In the genomic region with DNA sequence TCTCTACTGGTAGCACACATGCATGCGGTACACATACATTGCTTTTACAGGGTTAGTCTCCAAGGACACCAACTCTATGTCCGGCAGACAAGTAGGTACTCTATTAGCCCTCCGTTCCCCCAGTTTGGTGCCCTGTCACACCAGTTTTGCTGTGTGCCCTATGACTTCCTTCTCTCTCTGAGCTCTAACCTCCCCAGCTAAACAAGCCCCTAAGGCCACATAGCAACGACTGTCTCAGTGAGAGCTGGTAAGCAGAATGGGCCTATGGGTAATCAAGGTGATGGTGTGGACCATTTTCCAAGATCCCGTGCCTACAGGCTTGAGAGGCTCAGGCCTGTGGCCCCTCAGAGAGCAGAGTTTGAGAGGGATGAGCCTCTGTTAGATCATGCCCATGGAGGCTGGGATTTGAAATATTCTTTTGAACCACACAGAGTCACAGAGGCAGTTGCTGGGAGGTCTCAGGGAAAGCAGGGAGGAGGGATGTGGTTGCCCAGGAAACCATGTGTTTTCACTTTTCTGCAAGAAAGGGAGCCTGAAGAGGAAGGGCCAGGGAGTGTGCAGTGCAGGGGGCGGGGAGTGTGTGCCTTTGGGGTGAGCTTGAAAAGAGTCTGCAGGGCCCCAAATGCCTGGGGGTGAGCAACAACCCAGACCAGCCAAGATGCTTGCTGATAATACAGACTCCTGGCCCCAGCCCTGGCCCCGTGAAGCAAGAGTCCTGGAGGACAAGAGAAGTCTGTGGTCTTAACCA, we compare ENCODE assay signal across 11 mouse cellular contexts. TPM values are rescaled to one million over a fixed set of nuclear protein-coding genes. Genes with fewer than 3 reads are reported as not detected.
DNase-seq lines count a peak whose midpoint lies in the region; ATAC-seq lines count a peak whose summit lies in the region.
"Had no signal": no experiment of that assay in that cellular context is flagged by ENCODE, and none has a peak within 500 bp of the region (broad histone marks: within the 10 kb centered on the region; RNA-seq: fewer than 3 reads in every experiment).

No protein-coding gene starts in this region.

- H3K4me3 ChIP-seq in hindbrain, embryonic 15.5 days = no peak overlapping the region
- H3K4me3 ChIP-seq in midbrain, embryonic 15.5 days = no peak overlapping the region

- intact Hi-C loops in left cerebral cortex, postnatal 10 days (cut with DNase I) = no loop called here

- no peak overlapping the region for H3K9ac ChIP-seq in hindbrain, embryonic 15.5 days
- H3K9ac ChIP-seq in midbrain, embryonic 15.5 days = no peak overlapping the region

- DNase-seq in left cerebral cortex, postnatal 10 days (ENCODE audit: extremely low spot score in 1 of 2, low spot score in 2 of 2) = peak; percentile 9 to 37
- DNase-seq in left cerebral cortex, adult 9 months (ENCODE audit: low spot score in 2 of 2) = no peak
- DNase-seq in embryo, embryonic 11.5 days (ENCODE audit: low read depth, low spot score) = peak; percentile 63
- no peak for DNase-seq in adrenal gland, adult 18-20 months (ENCODE audit: low spot score in 2 of 2)
- no peak for DNase-seq in ovary, adult 18-20 months (ENCODE audit: low spot score)
- DNase-seq: cerebellum, adult 18-20 months; heart, postnatal 10 days had no signal

- H3K9me3 ChIP-seq in hindbrain, embryonic 15.5 days = no peaks in the 10 kb centered on the region
- H3K9me3 ChIP-seq in midbrain, embryonic 15.5 days = no peaks in the 10 kb centered on the region

- H3K27ac ChIP-seq in hindbrain, embryonic 15.5 days (replicated peaks) = 0 out of 2 replicates have a peak overlapping the region, but pooled peaks have one; percentile 37
- H3K27ac ChIP-seq in midbrain, embryonic 15.5 days = peak overlapping the region; percentile 40; the same call in 1 of the 2 replicates
- H3K27ac ChIP-seq: macrophage had no signal

- H3K27me3 ChIP-seq in hindbrain, embryonic 15.5 days = peaks cover 17% of the 10 kb centered on the region; the same call in 1 of the 2 replicates
- peaks cover 10% of the 10 kb centered on the region; the same call in 1 of the 2 replicates for H3K27me3 ChIP-seq in midbrain, embryonic 15.5 days (replicated peaks)

- peaks cover 20% of the 10 kb centered on the region for H3K4me1 ChIP-seq in hindbrain, embryonic 15.5 days (replicated peaks)
- peaks cover 20% of the 10 kb centered on the region for H3K4me1 ChIP-seq in midbrain, embryonic 15.5 days

- ATAC-seq in hindbrain, embryonic 15.5 days (ENCODE audit: low FRiP score, low read depth) = peak; percentile 84
- peak; percentile 84 for ATAC-seq in midbrain, embryonic 15.5 days (replicated peaks)
- ATAC-seq in megakaryocyte-erythroid progenitor cell, adult 5-6 weeks (replicated peaks; ENCODE audit: low FRiP score, low TSS enrichment, poor library complexity, severe bottlenecking) = no peak

- WGBS in hindbrain, embryonic 15.5 days = 45% methylated on average over 7 of the region's 7 CpGs
- 41% methylated on average over 7 of the region's 7 CpGs for WGBS in midbrain, embryonic 15.5 days

- H3K4me2 ChIP-seq in hindbrain, embryonic 15.5 days = no peak overlapping the region
- no peak overlapping the region for H3K4me2 ChIP-seq in midbrain, embryonic 15.5 days

- H3K36me3 ChIP-seq in hindbrain, embryonic 15.5 days = no peaks in the 10 kb centered on the region
- H3K36me3 ChIP-seq in midbrain, embryonic 15.5 days (replicated peaks) = no peaks in the 10 kb centered on the region

RNA-seq across cellular contexts. Expression of gene Smad6, which starts 36.2 kb away (rescaled TPM):
- 1 to 10 TPM; 1.6 to 2.0 TPM for total RNA-seq in left cerebral cortex, postnatal 10 days (2021)
- 2.5 and 2.6 TPM in 2 replicates for polyA plus RNA-seq in hindbrain, embryonic 15.5 days (2015; fragmentation: Nextera tagmentation; extraction: Ambion mirVana)
- 1.5 and 1.9 TPM in 2 replicates for polyA plus RNA-seq in midbrain, embryonic 15.5 days (2015; fragmentation: Nextera tagmentation; extraction: Ambion mirVana)
- 1 to 10 TPM; 5.4 to 5.5 TPM for total RNA-seq in adrenal gland, adult 18-20 months (2021)
- total RNA-seq in megakaryocyte-erythroid progenitor cell, adult 5-6 weeks (2014; fragmentation: Nextera tagmentation) = not detected in 2 replicates
- total RNA-seq in megakaryocyte-erythroid progenitor cell, adult 5-6 weeks (2017) = 0.88 and 1.1 TPM in 2 replicates

RNA-seq across cellular contexts. Expression of gene Lctl, which starts 58.9 kb away (rescaled TPM):
- total RNA-seq in left cerebral cortex, postnatal 10 days (2021) = not detected
- not detected in 2 replicates for polyA plus RNA-seq in hindbrain, embryonic 15.5 days (2015; fragmentation: Nextera tagmentation; extraction: Ambion mirVana)
- not detected in 2 replicates for polyA plus RNA-seq in midbrain, embryonic 15.5 days (2015; fragmentation: Nextera tagmentation; extraction: Ambion mirVana)
- 10 to 100 TPM in 1 of 2 experiments, under 1 TPM in 1; 0.46 to 11.9 TPM for total RNA-seq in adrenal gland, adult 18-20 months (2021)
- not detected in 2 replicates for total RNA-seq in megakaryocyte-erythroid progenitor cell, adult 5-6 weeks (2014; fragmentation: Nextera tagmentation)
- not detected in 2 replicates for total RNA-seq in megakaryocyte-erythroid progenitor cell, adult 5-6 weeks (2017)
- polyA plus RNA-seq: macrophage had no signal

Comparison
In these comparisons a context has a peak if more than half of its experiments do, and no peak if none do; other contexts are left out.
1. DNase-seq: peak in left cerebral cortex, postnatal 10 days (2 of 2) and embryo, embryonic 11.5 days (single experiment); none in left cerebral cortex, adult 9 months (0 of 2), adrenal gland, adult 18-20 months (0 of 2) and ovary, adult 18-20 months (single experiment).